Mouse (Mus musculus): ENCODE data around the gene Pacs2. TPM values are rescaled to one million over a fixed set of nuclear protein-coding genes. Genes with fewer than 3 reads are reported as not detected.

Gene Pacs2
- polyA plus RNA-seq, 1 experiment from 2014 or later = 13.3 TPM

DNA sequence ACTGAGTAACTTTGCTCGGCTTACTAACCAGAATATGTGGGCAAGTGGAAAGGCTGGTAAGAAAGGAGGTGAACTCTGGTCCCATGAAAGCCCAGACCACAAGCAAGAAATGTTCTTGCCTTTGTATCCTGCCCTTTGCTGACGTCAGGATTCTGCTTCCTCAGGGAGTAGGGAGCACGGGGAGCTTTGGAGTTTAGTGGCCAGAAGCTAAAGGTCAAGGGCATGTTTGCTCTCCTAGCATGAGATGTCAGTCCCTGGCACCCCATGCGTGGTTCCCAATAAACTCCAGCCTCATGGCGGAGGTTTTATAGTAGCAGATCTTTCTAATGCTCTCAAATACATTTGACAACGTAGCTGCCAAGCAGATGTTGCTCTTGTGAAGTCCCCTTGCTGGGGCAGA is 57.5 kb downstream of the Pacs2 start:
- no peak overlapping the region for H3K4me3 ChIP-seq
- peaks cover 19% of the 10 kb centered on the region for H3K4me1 ChIP-seq
- no peak overlapping the region for H3K4me2 ChIP-seq
- H3K9me3 ChIP-seq = no peaks in the 10 kb centered on the region
- no peak for ATAC-seq (ENCODE audit: insufficient number of reproducible peaks, insufficient read depth, low FRiP score, low TSS enrichment, low read depth)
- H3K9ac ChIP-seq = no peak overlapping the region
- WGBS = 81% methylated on average over 6 of the region's 6 CpGs
- no peaks in the 10 kb centered on the region for H3K27me3 ChIP-seq
- no peak overlapping the region for H3K27ac ChIP-seq
- peaks cover 52% of the 10 kb centered on the region for H3K36me3 ChIP-seq

DNA sequence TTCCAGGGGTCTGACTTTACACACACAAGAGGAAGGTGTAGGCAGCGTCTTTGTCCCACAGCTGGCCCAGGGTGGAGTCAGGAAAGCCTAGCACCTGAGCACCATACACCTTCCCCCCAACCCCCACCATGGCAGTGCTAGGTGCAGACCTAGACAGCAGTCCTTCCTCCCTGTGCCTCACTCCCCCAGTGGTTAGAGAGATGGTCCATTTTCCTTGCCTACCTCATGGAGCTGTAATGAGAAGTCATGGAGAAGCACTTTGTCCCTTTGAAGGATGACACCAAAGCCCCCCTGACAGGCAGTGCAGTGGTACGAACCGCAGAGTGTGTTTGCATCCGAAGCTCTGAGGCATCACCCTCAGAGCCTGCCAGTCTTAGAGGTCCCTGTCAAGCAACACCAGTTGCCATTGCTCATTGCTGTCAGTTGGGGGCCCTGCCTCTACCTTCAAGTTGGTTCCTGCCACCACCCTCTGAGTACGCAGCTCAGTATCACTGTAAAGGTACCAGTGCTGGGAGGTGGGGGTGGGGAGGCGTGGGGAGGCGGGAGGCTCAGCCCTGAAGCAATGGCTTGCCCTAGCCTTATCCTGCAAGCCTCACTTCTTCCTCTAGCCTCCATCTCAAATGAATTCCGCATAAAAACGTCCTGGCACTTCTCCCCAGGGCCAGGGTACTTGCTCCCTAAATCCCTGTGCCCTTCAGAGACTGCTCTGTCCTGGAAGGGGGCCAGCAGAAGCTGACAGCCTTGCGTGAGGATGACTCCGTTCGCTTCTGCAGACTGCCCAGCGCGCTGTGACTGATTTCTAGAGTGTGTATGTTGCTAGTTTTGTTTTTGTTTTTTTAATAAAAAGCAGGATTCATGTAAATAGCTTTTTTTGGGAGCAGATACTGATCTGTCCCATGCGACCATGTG is 59.4 kb downstream of the Pacs2 start:
- Histone ChIP-seq H3K4me1 (peaks cover 19% of the 10 kb centered on the region), H3K36me3 (peaks cover 34% of the 10 kb centered on the region), H3K27ac (peak overlapping the region; percentile 87), H3K9me3 (no peaks in the 10 kb centered on the region), H3K9ac (peak overlapping the region; percentile 75), H3K4me2 (peak overlapping the region; percentile 95), H3K4me3 (peak overlapping the region; percentile 51), H3K27me3 (no peaks in the 10 kb centered on the region)
- 12% methylated on average over 15 of the region's 15 CpGs for WGBS
- peak; percentile 40 for ATAC-seq (ENCODE audit: insufficient number of reproducible peaks, insufficient read depth, low FRiP score, low TSS enrichment, low read depth)

- Histone ChIP-seq H3K27ac (peak within 1 kb of the TSS; percentile 87), H3K9ac (peak within 1 kb of the TSS; percentile 75), H3K4me1 (peaks cover 19% of the 10 kb centered on the region), H3K36me3 (peaks cover 26% of the 10 kb centered on the region), H3K9me3 (no peaks in the 10 kb centered on the region), H3K4me2 (peak within 1 kb of the TSS; percentile 95), H3K4me3 (peak within 1 kb of the TSS; percentile 51), H3K27me3 (no peaks in the 10 kb centered on the region)
- ATAC-seq (ENCODE audit: insufficient number of reproducible peaks, insufficient read depth, low FRiP score, low TSS enrichment, low read depth) = peak; percentile 85
- 3% methylated on average over 32 of the region's 32 CpGs for WGBS
Measured at GRCm38 (mm10) chr12:113074329-113075062, 60.2 kb downstream of the Pacs2 start, which contains the start of gene Tex22. Gene Tex22 (plus strand): TSS chr12:113074502.

- no peaks in the 10 kb centered on the region for H3K9me3 ChIP-seq
- H3K36me3 ChIP-seq = peaks cover 20% of the 10 kb centered on the region
- peak overlapping the region; percentile 51 for H3K4me3 ChIP-seq
- peak overlapping the region; percentile 87 for H3K27ac ChIP-seq
- H3K4me1 ChIP-seq = peaks cover 19% of the 10 kb centered on the region
- 2% methylated on average over 10 of the region's 10 CpGs for WGBS
- peak overlapping the region; percentile 95 for H3K4me2 ChIP-seq
- peak; percentile 52 for ATAC-seq (ENCODE audit: insufficient number of reproducible peaks, insufficient read depth, low FRiP score, low TSS enrichment, low read depth)
- H3K9ac ChIP-seq = peak overlapping the region; percentile 75
- no peaks in the 10 kb centered on the region for H3K27me3 ChIP-seq
Measured at GRCm38 (mm10) chr12:113075063-113075454, 60.8 kb downstream of the Pacs2 start.

DNA sequence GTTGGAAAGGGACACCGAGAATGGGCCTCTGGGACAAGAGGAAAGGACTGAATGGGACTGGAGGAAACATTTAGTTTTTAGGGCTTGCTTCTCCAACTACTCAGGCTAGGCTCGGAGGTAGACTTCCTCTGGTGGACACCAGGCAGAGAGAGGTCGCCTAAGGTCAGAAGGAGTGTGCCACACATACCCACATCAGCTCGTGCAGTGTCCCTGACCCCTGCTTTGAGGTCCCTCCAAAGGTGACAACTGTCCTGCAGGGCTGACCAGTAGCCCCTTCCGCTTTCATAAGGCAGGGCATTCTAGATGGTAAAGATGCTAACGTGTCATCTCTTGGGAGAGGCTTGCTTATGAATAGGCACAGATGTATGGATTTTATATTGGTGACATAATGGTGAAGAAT is 61.2 kb downstream of the Pacs2 start:
- Histone ChIP-seq H3K9me3 (no peaks in the 10 kb centered on the region), H3K36me3 (peaks cover 16% of the 10 kb centered on the region), H3K9ac (peak overlapping the region; percentile 75; the same call in 1 of the 2 replicates), H3K27ac (no peak overlapping the region), H3K4me1 (peaks cover 19% of the 10 kb centered on the region), H3K27me3 (no peaks in the 10 kb centered on the region), H3K4me3 (peak overlapping the region; percentile 51), H3K4me2 (peak overlapping the region; percentile 95)
- no peak for ATAC-seq (ENCODE audit: insufficient number of reproducible peaks, insufficient read depth, low FRiP score, low TSS enrichment, low read depth)
- 57% methylated on average over 6 of the region's 6 CpGs for WGBS

- Histone ChIP-seq H3K36me3 (no peaks in the 10 kb centered on the region), H3K4me2 (no peak overlapping the region), H3K4me1 (no peaks in the 10 kb centered on the region), H3K9ac (no peak overlapping the region), H3K9me3 (no peaks in the 10 kb centered on the region), H3K4me3 (no peak overlapping the region), H3K27me3 (no peaks in the 10 kb centered on the region), H3K27ac (no peak overlapping the region)
- ATAC-seq (ENCODE audit: insufficient number of reproducible peaks, insufficient read depth, low FRiP score, low TSS enrichment, low read depth) = no peak
- 45% methylated on average over 3 of the region's 3 CpGs for WGBS
Measured at GRCm38 (mm10) chr12:113087276-113087675, 73.0 kb downstream of the Pacs2 start.

DNA sequence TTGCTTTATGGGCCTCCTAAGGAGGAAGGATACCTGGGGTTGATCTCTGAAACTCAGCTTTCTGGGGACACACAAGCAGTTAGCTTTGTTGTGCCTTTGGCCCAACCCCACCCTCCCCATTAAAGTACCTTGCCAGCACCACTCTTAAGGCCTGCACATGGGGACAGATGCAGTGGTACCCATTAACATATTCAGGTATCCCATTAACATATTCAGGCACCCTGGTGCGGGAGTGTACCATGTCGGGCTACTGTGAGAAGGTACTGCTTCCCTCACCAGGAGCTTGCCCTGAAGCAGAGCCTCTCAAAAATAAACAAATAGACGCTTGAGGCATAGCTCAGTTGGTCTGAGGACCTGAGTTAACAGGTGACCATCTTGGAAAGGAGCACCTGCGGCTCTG is 73.7 kb downstream of the Pacs2 start:
- 33% methylated on average over 4 of the region's 4 CpGs for WGBS
- H3K4me3 ChIP-seq = no peak overlapping the region
- ATAC-seq (ENCODE audit: insufficient number of reproducible peaks, insufficient read depth, low FRiP score, low TSS enrichment, low read depth) = no peak
- H3K36me3 ChIP-seq = no peaks in the 10 kb centered on the region
- no peak overlapping the region for H3K9ac ChIP-seq
- no peaks in the 10 kb centered on the region for H3K9me3 ChIP-seq
- no peak overlapping the region for H3K4me2 ChIP-seq
- no peaks in the 10 kb centered on the region for H3K4me1 ChIP-seq
- no peak overlapping the region for H3K27ac ChIP-seq
- H3K27me3 ChIP-seq = no peaks in the 10 kb centered on the region

DNA sequence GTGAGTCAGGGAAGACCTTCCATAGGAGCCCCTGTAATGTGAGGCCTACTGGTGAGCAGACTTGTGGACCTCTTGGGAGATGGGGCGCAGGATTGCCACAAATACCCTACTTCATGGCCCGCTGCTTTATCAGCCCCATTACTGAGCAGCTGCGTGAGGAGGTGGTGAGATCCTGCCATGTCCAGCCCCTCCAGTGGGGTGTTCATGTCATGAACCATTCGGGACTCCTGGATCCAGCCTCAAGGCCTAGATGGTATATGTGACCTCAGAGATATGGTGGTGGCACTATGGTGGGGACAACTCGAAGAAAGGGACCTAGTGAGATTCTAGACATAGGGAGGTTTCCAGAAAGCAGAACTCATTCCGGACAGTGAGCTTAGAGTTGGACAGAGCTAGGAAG is 74.8 kb downstream of the Pacs2 start:
- no peak overlapping the region for H3K27ac ChIP-seq
- no peaks in the 10 kb centered on the region for H3K4me1 ChIP-seq
- no peak overlapping the region for H3K4me2 ChIP-seq
- no peak overlapping the region for H3K9ac ChIP-seq
- ATAC-seq (ENCODE audit: insufficient number of reproducible peaks, insufficient read depth, low FRiP score, low TSS enrichment, low read depth) = no peak
- WGBS = 89% methylated on average over 6 of the region's 6 CpGs
- H3K36me3 ChIP-seq = no peaks in the 10 kb centered on the region
- H3K27me3 ChIP-seq = no peaks in the 10 kb centered on the region
- no peak overlapping the region for H3K4me3 ChIP-seq
- H3K9me3 ChIP-seq = no peaks in the 10 kb centered on the region

GRCm38 (mm10) chr12:113090053-113090452 is 75.7 kb downstream of the Pacs2 start:
- H3K27me3 ChIP-seq = no peaks in the 10 kb centered on the region
- H3K4me1 ChIP-seq = no peaks in the 10 kb centered on the region
- H3K4me3 ChIP-seq = no peak overlapping the region
- H3K36me3 ChIP-seq = no peaks in the 10 kb centered on the region
- H3K27ac ChIP-seq = no peak overlapping the region
- H3K9me3 ChIP-seq = no peaks in the 10 kb centered on the region
- H3K4me2 ChIP-seq = no peak overlapping the region
- WGBS = 88% methylated on average over 17 of the region's 17 CpGs
- no peak for ATAC-seq (ENCODE audit: insufficient number of reproducible peaks, insufficient read depth, low FRiP score, low TSS enrichment, low read depth)
- H3K9ac ChIP-seq = no peak overlapping the region

DNA sequence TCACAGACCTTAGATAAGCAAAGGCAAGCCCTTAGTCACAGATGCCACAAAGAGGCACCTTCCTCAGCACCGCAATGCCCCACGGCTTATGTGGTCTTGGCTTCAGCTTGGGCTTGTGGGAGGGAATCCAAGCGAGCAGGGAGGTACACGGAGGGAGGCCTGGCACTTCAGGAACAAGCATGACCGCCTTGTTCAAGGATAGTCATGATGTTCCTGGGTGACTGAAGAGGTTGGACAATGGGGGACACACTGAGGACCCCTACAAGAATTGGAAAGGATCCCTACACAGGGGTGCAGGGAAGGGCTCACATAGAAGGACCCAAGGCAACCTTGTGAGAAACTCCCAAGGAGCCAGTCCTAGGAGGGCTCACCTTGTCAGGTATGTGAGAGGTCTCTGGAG is 82.7 kb downstream of the Pacs2 start:
- H3K4me3 ChIP-seq = peak overlapping the region; percentile 98
- peak overlapping the region; percentile 99 for H3K9ac ChIP-seq
- no peaks in the 10 kb centered on the region for H3K27me3 ChIP-seq
- no peak for ATAC-seq (ENCODE audit: insufficient number of reproducible peaks, insufficient read depth, low FRiP score, low TSS enrichment, low read depth)
- H3K4me1 ChIP-seq = peaks cover 34% of the 10 kb centered on the region
- no peaks in the 10 kb centered on the region for H3K9me3 ChIP-seq
- H3K27ac ChIP-seq = no peak overlapping the region
- WGBS = 87% methylated on average over 5 of the region's 5 CpGs
- H3K4me2 ChIP-seq = peak overlapping the region; percentile 93
- peaks cover 4% of the 10 kb centered on the region; the same call in 1 of the 2 replicates for H3K36me3 ChIP-seq

GRCm38 (mm10) chr12:113097749-113098281 is 83.5 kb downstream of the Pacs2 start, which contains the start of gene Mta1:
Gene Mta1 (plus strand): TSS chr12:113098278.
- H3K9ac ChIP-seq = peak within 1 kb of the TSS; percentile 99
- H3K4me3 ChIP-seq = peak within 1 kb of the TSS; percentile 98
- H3K4me1 ChIP-seq = peaks cover 42% of the 10 kb centered on the region
- H3K27ac ChIP-seq = peak within 1 kb of the TSS; percentile 87
- peaks cover 11% of the 10 kb centered on the region; the same call in 1 of the 2 replicates for H3K36me3 ChIP-seq
- H3K9me3 ChIP-seq = no peaks in the 10 kb centered on the region
- peak within 1 kb of the TSS; percentile 93 for H3K4me2 ChIP-seq
- no peaks in the 10 kb centered on the region for H3K27me3 ChIP-seq
- ATAC-seq (ENCODE audit: insufficient number of reproducible peaks, insufficient read depth, low FRiP score, low TSS enrichment, low read depth) = peak; percentile 77
- 2% methylated on average over 34 of the region's 53 CpGs for WGBS

All from embryonic facial prominence, embryonic 13.5 days (tissue).